Mouse (Mus musculus): ENCODE measurements around the gene Shld1. TPM values are rescaled to one million over a fixed set of nuclear protein-coding genes. Genes with fewer than 3 reads are reported as not detected.

Gene Shld1
- polyA plus RNA-seq, 2 experiments from 2014 or later = 36.6 to 38.3 TPM

DNA sequence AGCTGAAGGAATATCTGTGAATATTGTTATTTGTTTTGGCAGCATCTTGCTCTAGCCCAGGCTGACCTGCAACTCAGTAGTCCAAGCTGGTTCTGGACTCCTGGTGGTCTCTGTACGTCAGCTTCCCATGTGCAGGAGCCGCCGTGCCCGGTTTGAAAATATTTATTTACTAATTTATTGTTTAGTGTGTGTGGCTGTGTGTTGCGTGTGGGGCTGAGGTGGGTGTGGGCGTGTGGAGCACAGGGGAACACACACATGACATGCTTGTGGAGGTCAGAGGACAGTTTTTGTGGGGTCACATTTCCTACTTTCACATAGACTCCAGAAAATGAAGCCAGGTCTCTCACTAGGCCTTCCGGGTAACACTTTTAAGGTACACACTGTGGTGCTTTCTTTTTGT, 37.8 kb downstream of the Shld1 start:
- no peak for ATAC-seq

GRCm38 (mm10) chr2:132725376-132725905, 38.7 kb downstream of the Shld1 start:
- ATAC-seq = peak; percentile 73

DNA sequence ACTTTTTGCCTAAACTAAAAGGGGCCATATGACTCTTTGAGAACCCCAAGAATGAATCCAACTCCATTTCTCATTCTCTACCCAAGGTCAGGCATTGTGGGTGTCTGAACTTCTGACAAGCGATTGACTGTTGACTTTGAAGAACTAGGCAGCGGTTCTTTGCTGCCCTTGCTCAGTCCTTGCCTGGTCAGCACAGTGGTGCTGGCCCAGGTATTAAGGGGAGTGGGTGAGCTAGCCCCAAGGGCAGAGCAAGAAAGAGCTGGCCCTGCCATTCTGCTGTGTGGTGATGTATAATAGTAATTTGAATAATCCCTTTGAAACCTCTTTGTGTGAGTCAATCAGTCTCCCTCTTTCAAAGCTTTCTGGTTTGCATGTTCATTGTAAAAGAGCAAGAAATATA, 39.4 kb downstream of the Shld1 start:
- ATAC-seq = no peak

GRCm38 (mm10) chr2:132732940-132733339, 46.2 kb downstream of the Shld1 start:
- no peak for ATAC-seq

GRCm38 (mm10) chr2:132733603-132734573, 47.2 kb downstream of the Shld1 start:
- peak; percentile 65 for ATAC-seq

- ATAC-seq = no peak
These were observed 52.2 kb downstream of the Shld1 start for GRCm38 (mm10) chr2:132738816-132739432.

DNA sequence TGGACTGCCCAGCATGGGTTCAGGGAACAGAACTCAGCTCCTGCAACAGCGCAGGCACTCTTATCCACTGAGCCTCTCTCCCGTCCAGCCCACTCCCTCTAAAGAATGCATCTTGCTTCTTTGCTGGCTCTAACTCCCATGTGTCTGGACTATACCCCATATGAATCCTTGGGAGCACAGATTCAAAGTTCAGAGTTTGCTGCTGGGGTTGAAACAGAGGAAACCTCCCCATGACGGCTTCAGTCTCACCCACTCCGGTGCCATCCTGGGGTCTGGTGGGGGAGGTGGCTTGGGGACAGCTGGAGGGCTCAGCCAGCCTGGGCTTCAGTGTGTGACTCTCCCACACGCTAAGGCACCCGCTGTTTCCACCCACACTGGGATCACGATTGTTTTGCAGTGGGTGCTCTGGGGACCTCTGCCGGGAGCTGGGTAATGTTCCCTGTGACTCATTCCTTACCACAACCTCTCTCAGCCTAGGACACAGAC, 55.2 kb downstream of the Shld1 start:
- ATAC-seq = no peak

- ATAC-seq = no peak
These were observed 58.1 kb downstream of the Shld1 start for GRCm38 (mm10) chr2:132744866-132745265.

GRCm38 (mm10) chr2:132746108-132746507, 59.4 kb downstream of the Shld1 start:
- no peak for ATAC-seq

- ATAC-seq = no peak
These were observed 64.0 kb downstream of the Shld1 start for GRCm38 (mm10) chr2:132750726-132751125.

GRCm38 (mm10) chr2:132751141-132752066, 64.7 kb downstream of the Shld1 start:
- no peak for ATAC-seq

GRCm38 (mm10) chr2:132752398-132752797, 65.7 kb downstream of the Shld1 start:
- ATAC-seq = no peak

- no peak for ATAC-seq
These were observed 66.4 kb downstream of the Shld1 start for GRCm38 (mm10) chr2:132753137-132753536.

GRCm38 (mm10) chr2:132757911-132758310, 71.2 kb downstream of the Shld1 start:
- ATAC-seq = no peak

DNA sequence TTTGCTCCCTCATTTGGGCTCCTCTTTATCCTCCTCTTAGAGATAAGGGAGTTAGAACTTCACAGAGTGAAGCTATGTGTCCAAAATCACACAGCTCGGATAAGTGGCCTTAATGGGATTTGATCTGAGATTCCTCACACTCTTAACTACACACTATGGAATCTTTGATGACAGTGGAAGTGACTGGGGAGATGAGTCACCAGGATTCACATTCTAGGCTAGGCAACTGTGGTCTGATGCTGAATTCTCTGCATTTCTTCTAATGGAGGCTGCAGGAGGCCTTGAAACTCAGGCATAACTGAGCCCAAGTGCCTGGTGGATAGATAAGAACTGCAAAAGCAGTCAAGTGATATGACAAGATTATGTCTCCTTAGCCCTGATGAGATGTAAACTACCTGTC, 84.1 kb downstream of the Shld1 start:
- no peak for ATAC-seq

DNA sequence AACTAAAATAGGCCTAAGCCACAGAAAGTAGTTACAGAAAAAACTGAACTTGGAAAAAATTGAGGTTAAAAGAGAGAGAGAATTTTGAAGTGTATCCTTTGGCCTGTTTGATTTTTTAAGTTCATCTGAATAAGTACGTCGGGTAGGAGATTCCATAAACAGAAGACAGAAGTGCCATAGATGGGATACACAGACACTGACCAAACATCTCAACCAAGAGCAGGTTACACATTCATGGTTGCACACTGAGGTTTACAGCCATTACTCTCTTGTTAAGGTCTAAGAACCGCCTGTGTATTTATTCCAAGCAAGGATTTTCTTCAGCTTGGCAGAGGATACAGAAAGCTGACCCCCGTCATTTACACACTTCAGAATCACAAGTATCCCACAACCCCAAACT, 94.2 kb downstream of the Shld1 start, which contains the start of gene Chgb:
Gene Chgb, plus strand, starts transcription at position 301 of the 400 bp plus-strand sequence.
- no peak for ATAC-seq

- ATAC-seq = peak; percentile 29
These were observed 94.8 kb downstream of the Shld1 start for GRCm38 (mm10) chr2:132781439-132782068.

DNA sequence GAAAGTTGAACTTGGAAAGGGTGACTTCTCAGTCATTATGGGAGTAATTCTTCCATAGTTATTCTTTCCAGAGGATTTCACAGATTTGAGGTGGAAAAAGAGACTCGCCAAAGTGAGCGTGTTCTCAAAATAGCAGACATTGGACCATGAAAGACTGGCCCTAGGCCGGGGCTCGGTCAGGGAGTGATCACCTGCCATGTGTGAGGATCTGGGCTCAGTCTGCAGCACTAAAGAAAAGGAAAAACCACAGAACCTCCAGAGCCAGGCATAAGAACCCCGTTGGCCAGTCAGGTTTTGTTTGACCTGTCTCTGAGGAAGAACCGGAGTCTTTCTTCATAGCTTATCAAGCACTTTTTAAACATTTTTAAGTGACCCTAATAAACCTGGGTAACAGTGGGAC, 97.3 kb downstream of the Shld1 start:
- ATAC-seq = no peak

DNA sequence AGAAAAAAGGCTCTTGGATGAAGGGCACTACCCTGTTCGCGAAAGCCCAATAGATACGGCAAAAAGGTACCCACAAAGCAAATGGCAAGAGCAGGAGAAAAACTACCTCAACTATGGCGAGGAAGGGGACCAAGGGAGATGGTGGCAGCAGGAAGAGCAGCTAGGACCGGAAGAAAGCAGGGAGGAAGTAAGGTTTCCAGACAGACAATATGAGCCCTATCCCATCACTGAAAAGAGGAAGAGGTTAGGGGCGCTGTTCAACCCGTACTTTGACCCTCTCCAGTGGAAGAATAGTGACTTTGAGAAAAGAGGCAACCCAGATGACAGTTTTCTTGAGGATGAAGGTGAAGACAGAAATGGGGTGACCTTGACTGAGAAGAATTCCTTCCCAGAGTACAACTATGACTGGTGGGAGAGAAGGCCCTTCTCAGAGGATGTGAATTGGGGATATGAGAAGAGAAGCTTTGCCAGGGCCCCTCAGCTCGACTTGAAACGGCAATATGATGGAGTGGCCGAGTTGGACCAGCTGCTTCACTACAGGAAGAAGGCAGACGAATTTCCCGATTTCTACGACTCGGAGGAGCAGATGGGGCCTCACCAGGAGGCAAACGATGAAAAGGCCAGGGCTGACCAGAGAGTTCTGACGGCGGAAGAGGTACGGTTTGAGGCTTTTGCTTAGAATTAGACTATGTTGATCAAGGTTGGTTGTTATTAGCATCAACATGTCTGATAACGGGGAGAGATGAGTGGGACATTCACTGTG, 106.9 kb downstream of the Shld1 start:
- no peak for ATAC-seq

GRCm38 (mm10) chr2:132794204-132794586, 107.5 kb downstream of the Shld1 start:
- no peak for ATAC-seq
